Mouse (Mus musculus) splenic B cell, adult 2 months (primary cell): ENCODE measurements around the gene Glb1l.

Experiments
- DNase-seq: peaks from one replicate; pipeline ENCODE4 v3.0.0-alpha.2; 2011; ENCODE audit warnings: low read depth, low spot score
- H3K27me3 ChIP-seq: 2 replicates; pipeline ENCODE4 v1.6.1; 2012; ENCODE audit warnings: mild to moderate bottlenecking, low read length, moderate library complexity, mixed read lengths; ENCODE audit not compliant: control insufficient read depth, poor library complexity, insufficient read depth, severe bottlenecking
- H3K36me3 ChIP-seq: 2 replicates; pipeline ENCODE4 v1.6.1; 2012; ENCODE audit warnings: mild to moderate bottlenecking, low read length, moderate library complexity, mixed read lengths; ENCODE audit not compliant: control insufficient read depth, poor library complexity, insufficient read depth, severe bottlenecking

Gene Glb1l

DNA sequence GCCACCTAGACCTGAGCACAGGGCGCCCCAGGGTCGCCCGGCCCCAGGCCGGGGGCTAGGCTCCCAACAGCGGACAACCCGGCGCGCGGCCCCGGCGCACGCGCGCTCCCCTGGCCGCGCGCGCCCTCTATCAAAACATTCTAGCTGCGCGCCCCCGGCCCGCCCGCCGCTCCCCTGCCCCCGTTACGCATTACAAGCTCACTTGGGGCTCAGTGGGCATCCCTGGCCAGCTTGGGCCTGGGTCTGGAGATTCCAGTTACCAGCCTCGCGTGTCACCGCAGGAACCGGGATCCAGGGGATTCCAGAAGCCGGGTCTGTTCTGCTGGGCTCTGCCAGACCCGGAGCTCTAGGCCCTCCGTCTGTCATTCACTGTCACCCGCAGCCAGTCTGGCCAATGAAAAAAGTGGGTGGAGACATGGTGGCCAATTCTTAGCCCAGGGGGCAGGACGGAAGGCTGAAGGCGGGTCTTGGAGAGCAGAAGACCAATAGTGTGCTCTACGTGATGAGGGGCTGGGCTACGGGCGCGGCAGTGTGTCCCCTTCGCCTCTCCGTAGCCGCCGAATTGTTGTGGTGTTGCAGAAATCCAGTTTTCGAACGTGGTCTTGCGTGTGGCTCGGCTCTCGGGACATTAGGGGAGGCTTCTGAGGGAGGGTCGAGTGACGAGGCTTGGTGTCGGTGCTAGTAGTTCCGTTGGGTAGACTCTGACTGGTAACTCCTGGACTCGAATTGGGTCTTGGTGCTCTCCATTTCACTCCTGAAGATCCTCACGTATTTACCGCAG is 18.8 kb downstream of the Glb1l start, which contains the start of the genes Ankzf1 and Atg9a:
Ankzf1 (plus strand) TSS at position 530 of the 781 bp plus-strand sequence.
Atg9a (minus strand) TSS at position 575 of the 781 bp plus-strand sequence.
- Histone ChIP-seq H3K36me3 (peaks cover 2% of the 10 kb centered on the region), H3K27me3 (no peaks in the 10 kb centered on the region)
- DNase-seq, result peak; percentile 97

GRCm38 (mm10) chr1:75191258-75191621 is 19.4 kb downstream of the Glb1l start:
- H3K36me3 ChIP-seq, result peaks cover 2% of the 10 kb centered on the region
- H3K27me3 ChIP-seq, result no peaks in the 10 kb centered on the region
- no peak for DNase-seq

GRCm38 (mm10) chr1:75190577-75190976 is 20.0 kb downstream of the Glb1l start:
- DNase-seq, result no peak
- Histone ChIP-seq H3K27me3 (no peaks in the 10 kb centered on the region), H3K36me3 (peaks cover 2% of the 10 kb centered on the region)

DNA sequence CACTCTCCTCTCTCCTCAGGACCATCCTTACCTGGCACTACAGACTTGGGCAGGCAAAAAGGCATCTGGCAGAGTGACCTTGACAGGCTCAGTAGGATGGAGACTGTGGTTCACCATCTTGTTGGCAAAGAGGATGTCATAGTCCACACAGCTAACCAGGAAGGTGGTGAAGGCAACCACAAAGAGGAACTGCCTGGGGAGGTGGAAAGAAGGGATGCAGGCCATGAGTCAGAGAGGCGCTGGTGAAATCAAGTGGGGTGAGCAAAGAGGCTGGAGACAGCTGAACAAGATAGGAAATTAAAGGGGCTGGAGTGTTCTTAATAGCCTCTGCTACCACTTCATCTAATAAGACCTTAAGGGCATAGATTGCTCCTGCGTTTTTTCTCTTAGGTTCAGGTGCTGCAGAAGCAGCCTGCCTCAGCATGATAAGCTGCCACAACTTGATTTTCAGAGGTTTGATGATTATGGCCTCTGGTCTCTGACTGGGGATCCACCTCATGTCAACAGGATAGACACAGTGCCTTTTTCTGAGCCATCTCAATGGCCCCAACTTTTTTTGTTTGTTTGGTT is 22.6 kb downstream of the Glb1l start:
- H3K27me3 ChIP-seq, result no peaks in the 10 kb centered on the region
- H3K36me3 ChIP-seq, result peaks cover 2% of the 10 kb centered on the region
- DNase-seq, result no peak

DNA sequence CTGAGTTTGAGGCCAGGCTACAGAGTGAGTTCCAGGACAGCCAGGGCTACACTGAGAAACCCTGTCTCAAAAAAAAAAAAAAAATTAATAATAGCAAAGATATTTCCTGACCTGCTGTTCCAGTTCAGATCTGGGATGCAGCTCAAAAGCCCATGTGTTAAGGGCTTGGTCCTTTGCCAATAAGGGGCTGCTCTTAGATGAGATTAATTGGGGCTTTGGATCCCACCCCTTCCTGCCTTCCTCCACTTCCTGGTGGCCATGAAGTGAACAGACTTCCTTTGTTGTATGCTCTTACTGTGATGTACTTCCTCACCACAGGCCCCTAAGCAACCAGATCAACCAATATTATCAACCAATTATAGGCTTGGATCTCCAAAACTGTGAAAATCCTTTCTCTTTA is 23.5 kb downstream of the Glb1l start:
- Histone ChIP-seq H3K36me3 (peaks cover 2% of the 10 kb centered on the region), H3K27me3 (no peaks in the 10 kb centered on the region)
- DNase-seq, result no peak

DNA sequence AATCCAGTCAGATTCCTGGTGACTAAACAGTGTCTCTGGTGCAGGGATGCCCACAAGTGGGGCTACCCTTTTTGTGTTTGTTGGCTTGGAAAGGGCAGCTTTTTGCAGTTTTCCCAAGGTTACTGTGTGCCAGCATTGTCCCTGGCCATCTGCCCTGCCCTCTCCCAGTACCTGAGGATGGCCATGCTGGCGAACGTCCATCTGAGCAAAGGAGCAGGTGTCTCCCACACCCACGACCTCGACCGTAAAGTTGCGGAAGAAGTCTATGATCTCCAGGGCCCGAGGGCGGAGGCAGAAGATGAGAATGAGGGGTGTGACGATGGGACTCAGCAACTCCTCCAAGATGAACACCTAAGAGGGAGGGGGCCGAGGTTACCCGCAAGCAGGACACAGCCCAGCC is 25.1 kb downstream of the Glb1l start:
- no peak for DNase-seq
- Histone ChIP-seq H3K36me3 (peaks cover 2% of the 10 kb centered on the region), H3K27me3 (no peaks in the 10 kb centered on the region)

GRCm38 (mm10) chr1:75182160-75182559 is 28.5 kb downstream of the Glb1l start:
- H3K27me3 ChIP-seq, result no peaks in the 10 kb centered on the region
- no peaks in the 10 kb centered on the region; the same call in none of the 2 replicates for H3K36me3 ChIP-seq
- no peak for DNase-seq

DNA sequence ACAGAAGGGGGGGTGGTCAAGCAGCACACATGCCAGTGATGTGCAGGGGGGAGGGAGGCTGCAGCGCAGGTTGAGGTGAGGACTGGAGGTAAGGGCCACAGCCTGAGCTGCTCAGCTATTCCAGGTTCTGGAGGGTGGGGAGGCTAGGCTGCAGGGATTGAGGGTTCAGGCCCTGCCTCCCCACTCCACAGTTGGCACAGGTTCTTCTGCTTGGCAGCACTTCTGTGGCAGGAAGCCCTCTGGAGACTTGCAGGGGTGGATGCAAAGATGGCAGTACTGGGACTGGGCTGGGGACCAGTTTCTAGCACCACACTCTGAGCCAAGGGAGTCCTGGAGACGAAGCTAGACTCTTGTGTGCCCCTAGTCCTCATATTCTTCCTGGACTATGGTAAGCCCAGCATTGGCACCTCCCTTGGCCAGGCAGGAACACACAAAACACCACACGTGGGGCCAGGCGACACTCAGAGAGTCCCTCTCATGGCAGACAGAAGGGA is 29.2 kb downstream of the Glb1l start:
- DNase-seq, result no peak
- no peaks in the 10 kb centered on the region for H3K27me3 ChIP-seq
- no peaks in the 10 kb centered on the region; the same call in none of the 2 replicates for H3K36me3 ChIP-seq

DNA sequence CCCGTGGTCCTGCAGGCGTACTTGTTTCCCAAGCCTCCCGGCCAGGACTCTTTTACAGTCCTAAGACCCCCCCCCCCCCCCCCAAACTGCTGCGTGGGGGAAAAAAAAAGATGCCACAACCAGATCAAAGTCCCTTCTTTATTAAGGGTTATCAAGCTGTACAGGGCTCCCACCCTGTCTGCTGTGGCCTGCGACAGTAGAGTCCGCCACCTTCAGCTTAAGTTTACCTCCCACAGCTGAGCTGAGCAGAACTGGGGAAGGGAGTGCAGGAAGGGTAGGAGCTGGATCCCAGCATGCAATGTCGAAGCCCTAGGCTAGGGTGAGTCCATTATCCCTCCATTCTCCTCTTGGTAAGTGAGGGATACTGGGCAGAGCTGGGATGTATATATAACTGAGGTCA is 29.9 kb downstream of the Glb1l start:
- no peaks in the 10 kb centered on the region for H3K27me3 ChIP-seq
- no peak for DNase-seq
- H3K36me3 ChIP-seq, result no peaks in the 10 kb centered on the region; the same call in none of the 2 replicates

- peak; percentile 85 for DNase-seq
- Histone ChIP-seq H3K27me3 (no peaks in the 10 kb centered on the region), H3K36me3 (no peaks in the 10 kb centered on the region; the same call in none of the 2 replicates)
Observed at GRCm38 (mm10) chr1:75180105-75180590, 30.5 kb downstream of the Glb1l start, which contains the start of gene Abcb6. Gene Abcb6 (minus strand): TSS chr1:75180392.

DNA sequence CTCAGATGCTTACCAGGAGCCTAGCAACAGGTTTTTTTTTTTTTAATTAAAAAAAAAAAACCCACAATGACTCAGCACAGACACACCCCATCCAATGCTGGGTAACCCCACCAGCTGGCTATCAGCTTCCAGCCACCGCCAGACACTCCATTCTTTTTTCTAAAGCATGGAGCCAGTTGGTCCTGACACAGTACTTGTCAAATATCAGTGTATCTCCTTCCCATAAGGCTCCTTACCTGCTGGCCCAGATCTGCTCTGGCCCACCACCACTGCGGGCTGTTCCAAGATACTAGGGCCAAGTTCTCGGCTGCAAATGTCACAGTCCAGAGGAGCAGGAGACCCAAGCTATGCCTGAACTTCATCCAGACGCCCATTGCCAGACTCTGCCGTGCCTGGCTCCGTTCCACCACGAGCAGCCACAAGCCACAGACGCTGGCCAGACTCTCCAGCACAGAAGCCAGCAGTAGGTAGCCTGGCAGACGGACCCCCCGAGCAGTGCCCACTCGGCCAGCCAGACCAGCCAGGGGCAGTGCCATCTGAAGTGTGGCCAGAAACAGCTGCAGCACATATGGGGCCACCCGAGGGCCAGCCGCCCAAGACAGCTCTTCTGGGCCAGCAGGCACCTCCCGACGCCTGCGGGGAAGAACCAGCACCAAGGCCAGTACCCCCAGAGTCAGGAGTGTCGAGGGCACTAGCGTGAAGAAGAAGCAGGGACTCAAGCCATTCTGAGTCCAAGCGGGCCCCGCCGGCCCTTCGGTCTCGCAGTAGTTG is 31.1 kb downstream of the Glb1l start:
- H3K36me3 ChIP-seq, result no peaks in the 10 kb centered on the region; the same call in none of the 2 replicates
- no peaks in the 10 kb centered on the region for H3K27me3 ChIP-seq
- no peak for DNase-seq

GRCm38 (mm10) chr1:75168472-75169464 is 41.8 kb downstream of the Glb1l start, which contains the start of gene Zfand2b:
Gene Zfand2b (plus strand): TSS chr1:75168646.
- peak; percentile 97 for DNase-seq
- H3K36me3 ChIP-seq, result peaks cover 8% of the 10 kb centered on the region
- H3K27me3 ChIP-seq, result no peaks in the 10 kb centered on the region

- H3K36me3 ChIP-seq, result peaks cover 7% of the 10 kb centered on the region
- DNase-seq, result no peak
- no peaks in the 10 kb centered on the region for H3K27me3 ChIP-seq
Observed at GRCm38 (mm10) chr1:75168093-75168471, 42.5 kb downstream of the Glb1l start.

- DNase-seq, result no peak
- H3K27me3 ChIP-seq, result no peaks in the 10 kb centered on the region
Observed at GRCm38 (mm10) chr1:75160256-75160617, 50.4 kb downstream of the Glb1l start.

More at GRCm38 (mm10) chr1:75160256-75160617, 50.4 kb downstream of the Glb1l start:
- H3K36me3 ChIP-seq, result no peaks in the 10 kb centered on the region
